ENCODE assay signal across 8 mouse cellular contexts in genomic region chr5:110493785-110494184, GRCm38 (mm10). TPM values are rescaled to one million over a fixed set of nuclear protein-coding genes. Genes with fewer than 3 reads are reported as not detected.
DNase-seq lines count a peak whose midpoint lies in the region; ATAC-seq and TF ChIP-seq lines count a peak whose summit lies in the region.

No protein-coding gene starts in this region.

- H3K4me1 ChIP-seq in liver, adult 2 months (ENCODE audit: control insufficient read depth, insufficient read depth, low read length): no peaks in the 10 kb centered on the region
- 0 out of 2 replicates have a peak, but pooled peaks cover 9% of the 10 kb centered on the region for H3K4me1 ChIP-seq in liver, embryonic 12.5 days
- no peaks in the 10 kb centered on the region; the same call in 1 of the 2 replicates for H3K4me1 ChIP-seq in midbrain, embryonic 11.5 days (ENCODE audit: control insufficient read depth, insufficient read depth, low read length)

- no peaks in the 10 kb centered on the region for H3K9me3 ChIP-seq in liver, embryonic 12.5 days (replicated peaks)
- H3K9me3 ChIP-seq in midbrain, embryonic 11.5 days (ENCODE audit: control insufficient read depth, low read length): no peaks in the 10 kb centered on the region

- no peaks in the 10 kb centered on the region for H3K79me2 ChIP-seq in liver, adult 2 months (ENCODE audit: control insufficient read depth, insufficient read depth, low read length)

- 4% methylated on average over 4 of the region's 4 CpGs for WGBS in liver, adult 2 months
- 4% methylated on average over 4 of the region's 4 CpGs for WGBS in liver, embryonic 12.5 days (ENCODE audit: insufficient replicate concordance)
- WGBS in midbrain, embryonic 11.5 days: 6% methylated on average over 4 of the region's 4 CpGs

- peak; percentile 86 for TF ChIP-seq CTCF in liver, adult 2 months (IDR thresholded peaks at IDR 0.05; ENCODE audit: low read depth, low read length)
- TF ChIP-seq CTCF in gastrocnemius, adult 2 months (IDR thresholded peaks at IDR 0.05): peak; percentile 86

- no peak for ATAC-seq in liver, embryonic 12.5 days
- peak; percentile 96 for ATAC-seq in common myeloid progenitor, adult 5-6 weeks (replicated peaks; ENCODE audit: low read depth, poor library complexity, severe bottlenecking)
- peak; percentile 89 for ATAC-seq in midbrain, embryonic 11.5 days (ENCODE audit: low FRiP score)

- H3K36me3 ChIP-seq in liver, adult 2 months (ENCODE audit: control insufficient read depth, insufficient read depth, low read length): no peaks in the 10 kb centered on the region
- no peaks in the 10 kb centered on the region for H3K36me3 ChIP-seq in liver, embryonic 12.5 days
- no peaks in the 10 kb centered on the region for H3K36me3 ChIP-seq in midbrain, embryonic 11.5 days (ENCODE audit: control insufficient read depth, insufficient read depth, low read length)

- H3K4me3 ChIP-seq in liver, adult 2 months (ENCODE audit: insufficient read depth, low read depth, low read length): no peak overlapping the region
- no peak overlapping the region for H3K4me3 ChIP-seq in liver, embryonic 12.5 days
- no peak overlapping the region for H3K4me3 ChIP-seq in gastrocnemius, adult 2 months
- H3K4me3 ChIP-seq in midbrain, embryonic 11.5 days (ENCODE audit: low read depth, low read length): no peak overlapping the region

- TF ChIP-seq POLR2A in liver, adult 2 months (IDR thresholded peaks at IDR 0.05; ENCODE audit: extremely low read depth, insufficient read depth, low read length): no peak

- DNase-seq in liver, adult 2 months (ENCODE audit: extremely low read depth, low read depth, low spot score): peak; percentile 40
- DNase-seq in gastrocnemius, adult 2 months: peak; percentile 88
- peak; percentile 41 for DNase-seq in hindlimb bud, embryonic 11.5 days (ENCODE audit: extremely low spot score, low read depth, low spot score)
- peak; percentile 49 for DNase-seq in left cerebral cortex, adult 11 months (ENCODE audit: low spot score)
- peak; percentile 95 for DNase-seq in midbrain, embryonic 11.5 days (ENCODE audit: low spot score, missing footprints)
- peak; percentile 74 for DNase-seq in skeletal muscle tissue, adult 2 months (ENCODE audit: low read depth, low spot score)

- no peak overlapping the region for H3K4me2 ChIP-seq in liver, embryonic 12.5 days
- H3K4me2 ChIP-seq in midbrain, embryonic 11.5 days: no peak overlapping the region

- H3K27me3 ChIP-seq in liver, adult 2 months (ENCODE audit: control insufficient read depth, insufficient read depth, low read length): no peaks in the 10 kb centered on the region
- H3K27me3 ChIP-seq in liver, embryonic 12.5 days (replicated peaks): peaks cover 11% of the 10 kb centered on the region; the same call in 1 of the 2 replicates
- H3K27me3 ChIP-seq in midbrain, embryonic 11.5 days (ENCODE audit: control insufficient read depth, insufficient read depth, low read length): 0 out of 2 replicates have a peak, but pooled peaks cover under 1% of the 10 kb centered on the region

- H3K27ac ChIP-seq in liver, adult 2 months (replicated peaks; ENCODE audit: insufficient read depth, low read depth, low read length): no peak overlapping the region
- H3K27ac ChIP-seq in liver, embryonic 12.5 days: no peak overlapping the region
- H3K27ac ChIP-seq in gastrocnemius, adult 2 months: no peak overlapping the region; the same call in 1 of the 2 replicates
- no peak overlapping the region for H3K27ac ChIP-seq in midbrain, embryonic 11.5 days (ENCODE audit: low read depth, low read length)

- no peak overlapping the region for H3K9ac ChIP-seq in liver, adult 2 months (ENCODE audit: low read depth, low read length)
- no peak overlapping the region for H3K9ac ChIP-seq in liver, embryonic 12.5 days
- peak overlapping the region; percentile 46; the same call in 1 of the 2 replicates for H3K9ac ChIP-seq in midbrain, embryonic 11.5 days (ENCODE audit: low read length)

- intact Hi-C loops in gastrocnemius, adult 2 months (cut with DNase I): no loop called here

RNA-seq across cellular contexts. Expression of gene Fbrsl1, which starts 45.5 kb away (rescaled TPM):
- total RNA-seq in liver, adult 2 months (2014; rRNA removed): 4.9 and 7.2 TPM in 2 replicates
- 27.5 and 29.8 TPM in 2 replicates for polyA plus RNA-seq in liver, adult 2 months (2012; rRNA removed)
- 9.8 TPM in 2 replicates for polyA plus RNA-seq in liver, embryonic 12.5 days (2016; fragmentation: Nextera tagmentation; extraction: Ambion mirVana)
- 6.7 and 13.9 TPM in 2 replicates for total RNA-seq in common myeloid progenitor, adult 5-6 weeks (2017)
- total RNA-seq in gastrocnemius, adult 2 months (2021): 10 to 100 TPM; 32.7 to 36.8 TPM
- 11.3 and 14.9 TPM in 2 replicates for polyA plus RNA-seq in midbrain, embryonic 11.5 days (2014; fragmentation: Nextera tagmentation; extraction: Ambion mirVana)

RNA-seq across cellular contexts. Expression of gene Galnt9, which starts 50.4 kb away (rescaled TPM):
- total RNA-seq in liver, adult 2 months (2014; rRNA removed): 0.07 TPM in 1 of 2 replicates, not detected in the other
- polyA plus RNA-seq in liver, adult 2 months (2012; rRNA removed): 0.05 TPM in 1 of 2 replicates, not detected in the other
- not detected in 2 replicates for polyA plus RNA-seq in liver, embryonic 12.5 days (2016; fragmentation: Nextera tagmentation; extraction: Ambion mirVana)
- not detected in 2 replicates for total RNA-seq in common myeloid progenitor, adult 5-6 weeks (2017)
- not detected for total RNA-seq in gastrocnemius, adult 2 months (2021)
- polyA plus RNA-seq in midbrain, embryonic 11.5 days (2014; fragmentation: Nextera tagmentation; extraction: Ambion mirVana): 5.0 and 5.8 TPM in 2 replicates

Comparison
In these comparisons a context has a peak if more than half of its experiments do, and no peak if none do; other contexts are left out.
1. DNase-seq: peak in every context shown above with its lines; median percentile 95 in midbrain, embryonic 11.5 days; 88 in gastrocnemius, adult 2 months; 74 in skeletal muscle tissue, adult 2 months; 49 in left cerebral cortex, adult 11 months; 41 in hindlimb bud, embryonic 11.5 days; 40 in liver, adult 2 months.